Mouse (Mus musculus): ENCODE results near the gene Aspg.

DNA sequence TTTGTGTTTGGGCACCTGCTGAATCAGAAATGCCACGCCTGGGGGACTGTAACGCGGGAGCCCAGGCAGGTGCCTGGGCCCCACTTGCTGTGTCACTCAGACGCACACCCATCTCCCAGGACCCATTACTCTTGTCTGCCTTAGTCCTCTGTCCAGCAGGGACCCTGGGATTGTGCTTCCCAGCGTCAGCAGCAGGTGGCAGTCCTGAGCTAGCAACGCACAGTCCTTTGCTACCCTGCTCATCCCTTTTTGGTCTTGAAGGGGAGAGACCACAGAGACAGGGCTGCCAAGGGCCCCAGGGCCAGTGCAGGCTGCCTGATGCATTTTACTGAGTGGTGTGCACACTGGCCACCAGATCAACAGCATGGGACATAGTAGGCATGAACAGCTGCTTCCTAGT is 28.8 kb upstream of the Aspg start:
- TF ChIP-seq CTCF (conservative IDR thresholded peaks at IDR 0.05; ENCODE audit: low read length) (peak; percentile 84), NANOG (IDR thresholded peaks at IDR 0.05; ENCODE audit: borderline replicate concordance, low read length) (no peak), POU5F1 (IDR thresholded peaks at IDR 0.05; ENCODE audit: borderline replicate concordance, low read length) (no peak)

Data from E14TG2a.4 (cell line).